Mouse (Mus musculus) heart, embryonic 16.5 days (tissue): ENCODE results near the gene Sem1. TPM values are rescaled to one million over a fixed set of nuclear protein-coding genes. Genes with fewer than 3 reads are reported as not detected.

ENCODE experiments used
- ATAC-seq: fragments of 200-750 bp; cut with Nextera tagmentation; replicated peaks from 2 replicates; pipeline ENCODE4 v1.8.0; 2017; ENCODE audit warnings: moderate number of reproducible peaks; ENCODE audit not compliant: insufficient read depth, low FRiP score; ENCODE audit errors: extremely low read depth
- H3K27ac ChIP-seq: fragments of 300-500 bp; sonication (generic); 2 replicates; pipeline ENCODE4 v1.5.1; 2014; ENCODE audit warnings: mild to moderate bottlenecking, low read length, control low read depth, moderate library complexity
- H3K27me3 ChIP-seq: fragments of 300-500 bp; sonication (generic); 2 replicates; pipeline ENCODE4 v1.6.1; 2014; ENCODE audit warnings: low read length, mixed read lengths; ENCODE audit not compliant: control insufficient read depth, insufficient read depth
- H3K36me3 ChIP-seq: fragments of 300-500 bp; sonication (generic); 2 replicates; pipeline ENCODE4 v1.6.1; 2014; ENCODE audit not compliant: control insufficient read depth, insufficient read depth
- H3K4me1 ChIP-seq: fragments of 300-500 bp; sonication (generic); 2 replicates; pipeline ENCODE4 v1.6.1; 2014; ENCODE audit warnings: low read length, mixed read lengths; ENCODE audit not compliant: control insufficient read depth, insufficient read depth
- H3K4me2 ChIP-seq: fragments of 300-500 bp; sonication (generic); 2 replicates; pipeline ENCODE4 v1.6.1; 2014; ENCODE audit warnings: low read depth, mild to moderate bottlenecking, control low read depth, low read length
- H3K4me3 ChIP-seq: fragments of 300-500 bp; sonication (generic); 2 replicates; pipeline ENCODE4 v1.5.1; 2014; ENCODE audit warnings: mild to moderate bottlenecking, control low read depth, low read length
- H3K9ac ChIP-seq: fragments of 300-500 bp; sonication (generic); 2 replicates; pipeline ENCODE4 v1.6.1; 2014; ENCODE audit warnings: low read length, control low read depth
- H3K9me3 ChIP-seq: fragments of 300-500 bp; sonication (generic); replicated peaks from 2 replicates; pipeline ENCODE4 v1.6.1; 2016; ENCODE audit warnings: low read length; ENCODE audit not compliant: control insufficient read depth
- WGBS: fragments of 180-500 bp; shearing (Covaris S2); extraction: QIAGEN DNeasy Blood & Tissue Kit; methylation state at CpG from one replicate; pipeline ENCODE4 v1.1.7; 2014; 5-methylcytosine and 5-hydroxymethylcytosine counted together
- polyA plus RNA-seq: library from polyadenylated mRNA; unstranded; fragments of >200 nt; fragmentation: Nextera tagmentation; extraction: Ambion mirVana; gene quantifications from 2 replicates; pipeline ENCODE4 v1.2.1, GENCODE M21; 2015

Sem1 gene
- polyA plus RNA-seq, 1 experiment from 2014 or later, result 208 TPM

DNA sequence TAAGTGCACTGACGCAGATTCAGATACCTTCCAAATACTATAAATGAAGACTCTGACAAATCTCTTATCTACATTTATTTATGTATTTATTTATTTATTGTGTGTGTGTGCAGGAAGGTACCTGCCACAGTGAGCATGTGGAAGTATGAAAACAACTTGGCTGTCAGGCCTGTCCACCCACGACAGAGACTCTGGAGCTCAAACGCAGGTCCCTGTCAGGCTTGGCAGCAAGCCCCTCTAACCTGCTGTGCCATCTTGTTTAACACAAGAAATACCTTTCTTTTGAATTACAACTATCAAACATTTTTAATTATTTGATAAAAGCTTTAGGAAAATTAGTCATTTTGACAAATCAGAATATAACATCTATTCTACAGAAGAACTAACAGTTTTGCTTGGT, 10.0 kb downstream of the Sem1 start:
- Histone ChIP-seq H3K4me3 (no peak overlapping the region), H3K36me3 (peaks cover 2% of the 10 kb centered on the region; the same call in 1 of the 2 replicates), H3K9ac (no peak overlapping the region), H3K4me1 (peaks cover 10% of the 10 kb centered on the region), H3K9me3 (no peaks in the 10 kb centered on the region), H3K27me3 (no peaks in the 10 kb centered on the region), H3K4me2 (no peak overlapping the region), H3K27ac (no peak overlapping the region)
- 67% methylated on average over 3 of the region's 3 CpGs for WGBS
- no peak for ATAC-seq

DNA sequence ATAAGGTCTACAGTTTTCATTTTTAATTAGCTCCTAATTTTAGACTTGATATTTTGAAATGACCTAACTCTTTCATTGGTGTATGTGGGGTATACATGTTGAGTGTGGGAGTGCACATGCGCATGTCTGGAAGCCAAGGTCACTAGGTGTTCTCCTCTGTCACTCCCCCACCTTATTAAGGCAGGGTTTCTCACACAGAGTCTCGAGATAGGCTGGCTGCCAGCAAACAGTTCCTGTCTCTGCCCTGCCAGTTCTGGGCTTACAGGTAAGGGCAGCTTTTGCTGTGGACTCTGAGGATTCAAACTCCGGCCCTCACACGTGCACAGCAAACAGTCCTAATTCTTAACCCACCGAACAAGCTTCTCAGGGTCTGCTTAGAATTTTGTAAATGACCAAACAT, 14.8 kb downstream of the Sem1 start:
- Histone ChIP-seq H3K4me1 (peaks cover 20% of the 10 kb centered on the region), H3K27ac (peak overlapping the region; percentile 57), H3K9ac (no peak overlapping the region), H3K27me3 (no peaks in the 10 kb centered on the region), H3K4me3 (no peak overlapping the region), H3K36me3 (peaks cover 6% of the 10 kb centered on the region; the same call in 1 of the 2 replicates), H3K4me2 (peak overlapping the region; percentile 28; the same call in 1 of the 2 replicates), H3K9me3 (no peaks in the 10 kb centered on the region)
- 50% methylated on average over 5 of the region's 5 CpGs for WGBS
- peak; percentile 55; the same call in 1 of the 2 replicates for ATAC-seq

DNA sequence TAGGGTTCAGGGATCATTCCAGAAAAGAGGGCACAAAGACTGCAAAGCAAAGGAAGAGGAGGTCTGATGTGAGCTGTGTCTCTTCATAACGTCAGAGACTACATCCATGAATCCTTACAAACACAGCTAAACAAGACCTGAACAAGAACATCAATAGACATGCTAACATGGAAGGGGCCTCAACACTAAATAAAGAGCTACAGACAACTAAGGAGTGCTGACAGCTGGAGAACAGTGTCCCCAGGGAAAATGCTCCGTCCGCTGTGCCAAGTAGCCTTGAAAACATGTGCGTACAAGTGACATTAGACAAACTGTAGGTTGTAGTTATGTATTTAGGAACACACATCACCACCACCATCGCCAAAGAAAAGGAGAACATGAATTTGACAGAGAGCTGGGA, 15.7 kb downstream of the Sem1 start:
- ATAC-seq, result 0 out of 2 replicates have a peak, but pooled peaks have one; percentile 49
- H3K4me2 ChIP-seq, result no peak overlapping the region
- WGBS, result 33% methylated on average over 5 of the region's 5 CpGs
- no peak overlapping the region for H3K9ac ChIP-seq
- H3K36me3 ChIP-seq, result peaks cover 9% of the 10 kb centered on the region
- no peaks in the 10 kb centered on the region for H3K27me3 ChIP-seq
- no peak overlapping the region for H3K4me3 ChIP-seq
- no peaks in the 10 kb centered on the region for H3K9me3 ChIP-seq
- peaks cover 20% of the 10 kb centered on the region for H3K4me1 ChIP-seq
- H3K27ac ChIP-seq, result peak overlapping the region; percentile 65

DNA sequence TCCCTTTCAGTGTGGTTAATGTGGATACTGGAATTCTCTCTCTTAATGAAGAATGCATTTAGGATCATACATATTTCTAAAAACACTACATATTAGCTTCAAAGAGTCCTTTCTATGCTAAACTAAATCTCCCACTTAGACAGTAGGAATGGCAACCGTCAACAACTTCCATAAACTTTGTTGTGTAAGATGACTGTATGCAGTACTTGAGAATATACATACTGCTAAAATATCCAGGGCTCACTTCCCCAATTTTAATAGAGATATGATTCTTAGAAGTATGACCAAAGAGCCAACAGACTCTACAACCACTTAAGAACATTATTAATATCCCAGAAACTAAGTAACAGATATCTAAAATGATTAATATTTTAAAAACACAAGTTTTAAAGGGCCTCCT, 20.8 kb downstream of the Sem1 start:
- Histone ChIP-seq H3K4me1 (peaks cover 11% of the 10 kb centered on the region), H3K36me3 (peaks cover 25% of the 10 kb centered on the region), H3K4me3 (no peak overlapping the region), H3K4me2 (no peak overlapping the region), H3K9me3 (no peaks in the 10 kb centered on the region), H3K9ac (no peak overlapping the region), H3K27me3 (no peaks in the 10 kb centered on the region), H3K27ac (no peak overlapping the region)
- ATAC-seq, result no peak
- 89% methylated on average over 1 of the region's 1 CpGs for WGBS

DNA sequence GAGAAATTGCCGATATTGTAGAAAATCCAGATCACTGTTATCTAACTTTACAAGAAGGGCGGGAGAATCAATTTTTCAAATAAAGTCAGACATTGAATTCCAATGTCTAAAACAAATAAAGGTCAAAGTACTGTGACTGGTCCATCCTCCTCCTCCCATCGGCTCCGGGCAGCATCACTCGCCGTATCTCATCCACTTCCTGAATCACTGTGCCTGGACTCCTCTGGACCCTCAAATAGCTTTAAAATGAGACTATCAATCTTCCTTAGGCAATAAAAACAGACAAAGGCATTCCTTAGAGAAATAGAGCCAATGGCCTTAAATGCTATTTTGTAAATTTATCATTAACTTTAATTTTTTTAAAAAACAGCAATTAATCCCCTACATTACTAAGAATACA, 26.5 kb downstream of the Sem1 start:
- Histone ChIP-seq H3K36me3 (peaks cover 16% of the 10 kb centered on the region), H3K4me1 (0 out of 2 replicates have a peak, but pooled peaks cover 5% of the 10 kb centered on the region), H3K27me3 (no peaks in the 10 kb centered on the region), H3K4me3 (no peak overlapping the region), H3K27ac (no peak overlapping the region), H3K4me2 (no peak overlapping the region), H3K9me3 (no peaks in the 10 kb centered on the region), H3K9ac (no peak overlapping the region)
- ATAC-seq, result no peak
- WGBS, result 79% methylated on average over 6 of the region's 6 CpGs

DNA sequence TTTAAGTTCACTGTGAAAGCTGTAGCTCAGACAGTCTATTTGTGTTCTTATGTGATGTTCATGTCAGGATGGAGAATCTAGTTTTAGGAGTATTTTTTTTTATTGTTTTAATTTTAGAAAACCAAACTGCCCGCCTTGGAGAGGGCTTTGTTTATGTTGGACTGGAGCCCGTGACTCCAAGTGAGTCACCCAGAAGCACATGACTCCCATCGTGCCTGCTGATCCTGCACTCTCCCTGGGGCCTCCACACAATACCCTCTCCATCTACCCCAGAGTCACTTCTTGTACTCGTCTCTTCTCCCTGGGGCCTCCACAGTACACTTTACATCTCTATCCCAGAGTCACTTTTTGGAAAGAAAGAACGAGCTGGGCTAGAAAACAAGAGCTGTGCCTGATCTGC, 30.5 kb downstream of the Sem1 start:
- Histone ChIP-seq H3K4me3 (no peak overlapping the region), H3K9ac (no peak overlapping the region), H3K27ac (no peak overlapping the region), H3K9me3 (no peaks in the 10 kb centered on the region), H3K4me1 (0 out of 2 replicates have a peak, but pooled peaks cover 5% of the 10 kb centered on the region), H3K4me2 (no peak overlapping the region), H3K36me3 (no peaks in the 10 kb centered on the region), H3K27me3 (no peaks in the 10 kb centered on the region)
- ATAC-seq, result no peak
- 33% methylated on average over 5 of the region's 5 CpGs for WGBS

DNA sequence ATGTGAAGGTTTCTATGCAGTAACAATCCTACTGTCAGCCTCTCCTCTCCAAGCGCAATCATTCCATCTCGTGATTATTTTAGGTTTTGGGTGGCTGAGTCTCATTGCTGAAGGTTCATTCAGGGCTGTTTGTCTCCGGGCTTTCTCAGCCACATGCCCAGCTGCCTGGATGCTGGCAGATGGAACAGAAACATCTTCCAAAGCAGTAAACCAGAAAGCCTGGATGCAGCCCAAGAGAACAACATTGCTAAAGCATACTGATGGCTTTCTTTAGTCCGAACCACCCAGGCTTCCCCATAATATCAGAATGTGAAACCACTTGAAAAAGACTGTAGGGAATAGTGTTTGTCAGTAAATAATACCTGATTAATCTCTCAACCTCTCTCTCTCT, 34.2 kb downstream of the Sem1 start:
- no peak overlapping the region for H3K4me2 ChIP-seq
- 72% methylated on average over 4 of the region's 4 CpGs for WGBS
- no peak overlapping the region for H3K9ac ChIP-seq
- H3K36me3 ChIP-seq, result no peaks in the 10 kb centered on the region
- no peak overlapping the region for H3K4me3 ChIP-seq
- H3K9me3 ChIP-seq, result no peaks in the 10 kb centered on the region
- ATAC-seq, result no peak
- H3K27ac ChIP-seq, result no peak overlapping the region
- H3K4me1 ChIP-seq, result 0 out of 2 replicates have a peak, but pooled peaks cover 5% of the 10 kb centered on the region
- no peaks in the 10 kb centered on the region for H3K27me3 ChIP-seq

DNA sequence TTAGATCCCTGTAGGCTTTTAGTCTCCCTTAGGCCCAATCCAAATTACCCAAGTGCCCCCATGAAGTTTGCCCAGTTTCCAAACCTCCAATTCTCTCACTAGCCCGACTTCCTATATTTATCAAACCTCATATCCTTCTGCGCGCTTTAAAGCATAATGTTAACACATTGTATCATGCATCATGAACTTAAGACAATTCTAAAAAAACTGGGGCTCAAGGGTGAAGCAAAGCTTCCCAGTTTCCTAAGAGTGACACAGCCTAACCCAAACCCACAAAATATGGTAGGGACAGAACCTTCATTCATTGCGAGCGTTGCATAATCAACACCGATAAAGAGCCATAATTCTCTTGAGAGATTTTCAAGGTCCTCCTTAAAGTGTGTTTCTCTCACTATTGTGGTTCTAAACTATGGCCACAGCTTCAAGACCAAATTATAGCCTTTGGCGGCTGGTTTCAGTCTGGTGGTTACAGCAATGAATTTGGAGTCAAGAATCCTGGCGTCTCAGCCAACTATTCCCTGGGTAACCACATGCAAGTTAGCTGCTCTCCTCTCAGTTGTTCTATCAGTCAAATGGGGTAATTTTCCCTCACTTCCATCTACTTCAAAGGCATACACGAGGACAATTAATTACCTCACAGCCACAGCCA, 34.7 kb downstream of the Sem1 start:
- Histone ChIP-seq H3K27ac (no peak overlapping the region), H3K36me3 (no peaks in the 10 kb centered on the region), H3K4me2 (no peak overlapping the region), H3K4me3 (no peak overlapping the region), H3K9me3 (no peaks in the 10 kb centered on the region), H3K9ac (no peak overlapping the region), H3K27me3 (no peaks in the 10 kb centered on the region), H3K4me1 (0 out of 2 replicates have a peak, but pooled peaks cover 5% of the 10 kb centered on the region)
- 90% methylated on average over 9 of the region's 9 CpGs for WGBS
- no peak for ATAC-seq

DNA sequence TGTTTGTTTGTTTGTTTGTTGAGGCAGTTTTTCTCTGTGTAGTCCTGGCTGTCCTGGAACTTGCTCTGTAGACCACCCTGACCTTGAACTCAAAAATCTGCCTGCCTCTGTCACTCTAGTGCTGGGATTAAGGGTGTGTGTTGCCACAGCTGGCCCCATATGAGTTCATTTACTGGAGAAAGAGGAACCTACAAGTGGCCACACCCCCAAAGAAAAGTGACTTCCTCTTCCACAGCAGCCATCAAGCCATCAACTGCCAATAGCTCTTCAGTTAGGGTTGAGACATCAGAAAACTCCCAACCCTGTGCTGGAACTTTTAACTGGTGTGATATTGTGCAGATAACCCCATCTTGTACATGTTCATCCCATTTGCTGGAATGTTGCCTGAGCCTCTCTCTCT, 36.3 kb downstream of the Sem1 start:
- no peaks in the 10 kb centered on the region for H3K27me3 ChIP-seq

More for the DNA sequence above, 36.3 kb downstream of the Sem1 start:
- Histone ChIP-seq H3K9ac (no peak overlapping the region), H3K4me3 (no peak overlapping the region), H3K27ac (no peak overlapping the region), H3K36me3 (no peaks in the 10 kb centered on the region), H3K4me2 (no peak overlapping the region), H3K9me3 (no peaks in the 10 kb centered on the region), H3K4me1 (no peaks in the 10 kb centered on the region)
- no peak for ATAC-seq
